Comparison of ENCODE assay signal across 25 mouse cellular contexts in genomic region chr17:71803456-71803855, GRCm38 (mm10). TPM values are rescaled to one million over a fixed set of nuclear protein-coding genes. Genes with fewer than 3 reads are reported as not detected.
"Had no signal": no experiment of that assay in that cellular context is flagged by ENCODE, and none has a peak within 500 bp of the region (broad histone marks: within the 10 kb centered on the region; RNA-seq: fewer than 3 reads in every experiment).

No protein-coding gene starts in this region.

- H3K9me3 ChIP-seq: limb, embryonic 12.5 days; limb, embryonic 15.5 days; midbrain, embryonic 12.5 days; midbrain, embryonic 15.5 days; neural tube, embryonic 12.5 days; neural tube, embryonic 15.5 days had no signal

- H3K27ac ChIP-seq: left cerebral cortex, adult 2 months; limb, embryonic 12.5 days; limb, embryonic 15.5 days; liver, embryonic 14.5 days; macrophage; midbrain, embryonic 12.5 days; midbrain, embryonic 15.5 days; neural tube, embryonic 12.5 days; neural tube, embryonic 15.5 days; stomach, postnatal 0 days had no signal

- ATAC-seq: inflammation-experienced regulatory T-cells, adult 6 months; liver, postnatal 0 days; lung, postnatal 0 days; midbrain, embryonic 15.5 days had no signal

- DNase-seq: layer of hippocampus, postnatal 36 days; left cerebral cortex, postnatal 4 days; liver, postnatal 0 days; lung, embryonic 14.5 days; right cerebral cortex, adult 18-20 months; right cerebral cortex, postnatal 14 days; right cerebral cortex, postnatal 4 days; thymus, adult 2 months; thymus, postnatal 14 days; thymus, postnatal 4 days had no signal

- H3K4me2 ChIP-seq: limb, embryonic 12.5 days; limb, embryonic 15.5 days; liver, embryonic 11.5 days; lung, embryonic 14.5 days; midbrain, embryonic 12.5 days; midbrain, embryonic 15.5 days; neural tube, embryonic 12.5 days; neural tube, embryonic 15.5 days had no signal

- H3K4me1 ChIP-seq: limb, embryonic 12.5 days; limb, embryonic 15.5 days; midbrain, embryonic 12.5 days; midbrain, embryonic 15.5 days; neural tube, embryonic 12.5 days; neural tube, embryonic 15.5 days had no signal

- H3K27me3 ChIP-seq: limb, embryonic 12.5 days; limb, embryonic 15.5 days; midbrain, embryonic 12.5 days; midbrain, embryonic 15.5 days; neural tube, embryonic 12.5 days; neural tube, embryonic 15.5 days had no signal

- H3K9ac ChIP-seq: limb, embryonic 12.5 days; limb, embryonic 15.5 days; liver, embryonic 14.5 days; liver, postnatal 0 days; lung, embryonic 14.5 days; midbrain, embryonic 12.5 days; midbrain, embryonic 15.5 days; neural tube, embryonic 12.5 days; neural tube, embryonic 15.5 days had no signal

- H3K4me3 ChIP-seq: left cerebral cortex, adult 2 months; limb, embryonic 12.5 days; limb, embryonic 15.5 days; midbrain, embryonic 12.5 days; midbrain, embryonic 15.5 days; neural tube, embryonic 12.5 days; neural tube, embryonic 15.5 days had no signal

RNA-seq across cellular contexts. Expression of gene Clip4, which starts 35.2 kb away (rescaled TPM):
- polyA plus RNA-seq: macrophage had no signal

RNA-seq across cellular contexts. Expression of gene Pcare, which starts 50.8 kb away (rescaled TPM):
- polyA plus RNA-seq: inflammation-experienced regulatory T-cells, adult 6 months; large intestine, adult 2 months; limb, embryonic 12.5 days; limb, embryonic 15.5 days; liver, embryonic 11.5 days; liver, postnatal 0 days; lung, embryonic 14.5 days; lung, postnatal 0 days; macrophage; midbrain, embryonic 12.5 days; midbrain, embryonic 15.5 days; neural tube, embryonic 12.5 days; neural tube, embryonic 15.5 days; stomach, embryonic 14.5 days; stomach, postnatal 0 days; thymus, adult 2 months had no signal
